19 mouse cellular contexts compared by ENCODE assay signal in genomic region chr7:142405134-142405533, GRCm38 (mm10). TPM values are rescaled to one million over a fixed set of nuclear protein-coding genes. Genes with fewer than 3 reads are reported as not detected.
"Had no signal": no experiment of that assay in that cellular context is flagged by ENCODE, and none has a peak within 500 bp of the region (broad histone marks: within the 10 kb centered on the region; RNA-seq: fewer than 3 reads in every experiment).

No protein-coding gene starts in this region.

RNA-seq across cellular contexts. Expression of gene Gm49369, which starts 22.7 kb away (rescaled TPM):
- polyA plus RNA-seq: heart, embryonic 12.5 days; heart, embryonic 13.5 days; heart, embryonic 14.5 days; heart, embryonic 16.5 days; hindbrain, embryonic 11.5 days; hindbrain, embryonic 12.5 days; hindbrain, embryonic 14.5 days; intestine, embryonic 14.5 days; intestine, postnatal 0 days; kidney, embryonic 14.5 days; kidney, postnatal 0 days; large intestine, adult 2 months had no signal

RNA-seq across cellular contexts. Expression of gene Syt8, which starts 29.5 kb away (rescaled TPM):
- polyA plus RNA-seq: heart, embryonic 14.5 days; heart, postnatal 0 days; hindbrain, embryonic 10.5 days; hindbrain, embryonic 11.5 days; hindbrain, embryonic 13.5 days; hindbrain, embryonic 14.5 days; hindbrain, embryonic 15.5 days; hindbrain, embryonic 16.5 days; hindbrain, postnatal 0 days; inflammation-experienced regulatory T-cells, adult 6 months; kidney, embryonic 14.5 days had no signal

RNA-seq across cellular contexts. Expression of gene Tnni2, which starts 36.5 kb away (rescaled TPM):
- polyA plus RNA-seq: inflammation-experienced regulatory T-cells, adult 6 months had no signal
